Mouse (Mus musculus) intestine, postnatal 0 days (tissue): Measurements from ENCODE around the gene S100a5. TPM values are rescaled to one million over a fixed set of nuclear protein-coding genes. Genes with fewer than 3 reads are reported as not detected.

Source experiments
- ATAC-seq: fragments of 200-750 bp; cut with Nextera tagmentation; 2 replicates; pipeline ENCODE4 v1.8.0; 2017; ENCODE audit warnings: mild to moderate bottlenecking, moderate TSS enrichment, moderate library complexity
- H3K27ac ChIP-seq: fragments of 300-500 bp; sonication (generic); 2 replicates; pipeline ENCODE4 v1.5.1; 2014; ENCODE audit warnings: mild to moderate bottlenecking, low read depth, low read length, moderate library complexity
- H3K27me3 ChIP-seq: fragments of 300-500 bp; sonication (generic); replicated peaks from 2 replicates; pipeline ENCODE4 v1.6.1; 2014; ENCODE audit warnings: low read length, mixed read lengths; ENCODE audit not compliant: control insufficient read depth, insufficient read depth
- H3K36me3 ChIP-seq: fragments of 300-500 bp; sonication (generic); 2 replicates; pipeline ENCODE4 v1.6.1; 2014; ENCODE audit warnings: mild to moderate bottlenecking, moderate library complexity; ENCODE audit not compliant: control insufficient read depth, insufficient read depth
- H3K4me1 ChIP-seq: fragments of 300-500 bp; sonication (generic); replicated peaks from 2 replicates; pipeline ENCODE4 v1.6.1; 2014; ENCODE audit warnings: antibody characterized with exemption, low read length, mixed read lengths; ENCODE audit not compliant: control insufficient read depth, insufficient read depth
- H3K4me2 ChIP-seq: fragments of 300-500 bp; sonication (generic); replicated peaks from 2 replicates; pipeline ENCODE4 v1.6.1; 2014; ENCODE audit warnings: low read depth, mild to moderate bottlenecking, moderate library complexity
- H3K4me3 ChIP-seq: fragments of 300-500 bp; sonication (generic); 2 replicates; pipeline ENCODE4 v1.5.1; 2014; ENCODE audit warnings: low read depth, low read length
- H3K9ac ChIP-seq: fragments of 300-500 bp; sonication (generic); 2 replicates; pipeline ENCODE4 v1.6.1; 2014; ENCODE audit warnings: mild to moderate bottlenecking, low read depth, low read length
- H3K9me3 ChIP-seq: fragments of 300-500 bp; sonication (generic); 2 replicates; pipeline ENCODE4 v1.6.1; 2016; ENCODE audit warnings: mixed run types; ENCODE audit not compliant: control insufficient read depth
- CTCF ChIP-seq: sonication (generic); IDR thresholded peaks from 2 replicates; pipeline ENCODE4 v1.5.1; 2016; ENCODE audit warnings: low read depth, mild to moderate bottlenecking, control low read depth, antibody characterized with exemption, moderate library complexity
- WGBS: fragments of 180-500 bp; shearing (Covaris S2); extraction: QIAGEN DNeasy Blood & Tissue Kit; methylation state at CpG from one replicate; pipeline ENCODE4 v1.1.7; 2014; 5-methylcytosine and 5-hydroxymethylcytosine counted together
- polyA plus RNA-seq: library from polyadenylated mRNA; unstranded; fragments of >200 nt; fragmentation: Nextera tagmentation; extraction: Ambion mirVana; gene quantifications from 2 replicates; pipeline ENCODE4 v1.2.1, GENCODE M21; 2015

Gene S100a5
- polyA plus RNA-seq, 1 experiment from 2014 or later = 5.6 TPM

GRCm38 (mm10) chr3:90607361-90607760, 962 bp upstream of the S100a5 start:
- Histone ChIP-seq H3K27ac (no peak overlapping the region), H3K4me1 (no peaks in the 10 kb centered on the region), H3K27me3 (no peaks in the 10 kb centered on the region), H3K36me3 (no peaks in the 10 kb centered on the region), H3K9me3 (no peaks in the 10 kb centered on the region), H3K9ac (no peak overlapping the region), H3K4me2 (no peak overlapping the region), H3K4me3 (no peak overlapping the region)
- no peak for TF ChIP-seq CTCF
- 90% methylated on average over 3 of the region's 3 CpGs for WGBS
- no peak for ATAC-seq

GRCm38 (mm10) chr3:90609102-90609501, 779 bp downstream of the S100a5 start:
- ATAC-seq = peak; percentile 53
- no peaks in the 10 kb centered on the region for H3K27me3 ChIP-seq

GRCm38 (mm10) chr3:90611494-90611893, 3.2 kb downstream of the S100a5 start:
- Histone ChIP-seq H3K4me2 (no peak overlapping the region), H3K9me3 (no peaks in the 10 kb centered on the region), H3K4me3 (no peak overlapping the region), H3K4me1 (peaks cover 4% of the 10 kb centered on the region; the same call in 1 of the 2 replicates), H3K27me3 (no peaks in the 10 kb centered on the region), H3K9ac (no peak overlapping the region), H3K36me3 (no peaks in the 10 kb centered on the region), H3K27ac (no peak overlapping the region)
- ATAC-seq = no peak
- WGBS = 91% methylated on average over 3 of the region's 3 CpGs
- no peak for TF ChIP-seq CTCF

More at GRCm38 (mm10) chr3:90609102-90609501, 779 bp downstream of the S100a5 start:
- no peak for TF ChIP-seq CTCF
- Histone ChIP-seq H3K9ac (no peak overlapping the region), H3K9me3 (no peaks in the 10 kb centered on the region), H3K4me2 (no peak overlapping the region), H3K36me3 (no peaks in the 10 kb centered on the region), H3K4me1 (no peaks in the 10 kb centered on the region), H3K27ac (no peak overlapping the region), H3K4me3 (no peak overlapping the region)

GRCm38 (mm10) chr3:90612061-90612460, 3.7 kb downstream of the S100a5 start:
- peaks cover 4% of the 10 kb centered on the region; the same call in 1 of the 2 replicates for H3K4me1 ChIP-seq
- no peak overlapping the region for H3K27ac ChIP-seq
- no peak overlapping the region for H3K9ac ChIP-seq
- H3K4me2 ChIP-seq = no peak overlapping the region
- H3K9me3 ChIP-seq = no peaks in the 10 kb centered on the region
- no peaks in the 10 kb centered on the region for H3K36me3 ChIP-seq
- 68% methylated on average over 4 of the region's 4 CpGs for WGBS
- ATAC-seq = no peak
- H3K27me3 ChIP-seq = no peaks in the 10 kb centered on the region
- H3K4me3 ChIP-seq = no peak overlapping the region
- no peak for TF ChIP-seq CTCF

- no peaks in the 10 kb centered on the region for H3K36me3 ChIP-seq
Measured at GRCm38 (mm10) chr3:90612728-90613291, 4.5 kb downstream of the S100a5 start, which contains the start of gene S100a6. TSS of gene S100a6 (plus strand) at chr3:90612882.

GRCm38 (mm10) chr3:90613461-90614147, 5.3 kb downstream of the S100a5 start:
- Histone ChIP-seq H3K9me3 (no peaks in the 10 kb centered on the region), H3K4me3 (peak overlapping the region; percentile 38), H3K27ac (peak overlapping the region; percentile 35), H3K36me3 (no peaks in the 10 kb centered on the region), H3K4me1 (peaks cover 4% of the 10 kb centered on the region; the same call in 1 of the 2 replicates), H3K9ac (peak overlapping the region; percentile 34; the same call in 1 of the 2 replicates), H3K4me2 (peak overlapping the region; percentile 62), H3K27me3 (no peaks in the 10 kb centered on the region)
- no peak for TF ChIP-seq CTCF
- WGBS = 62% methylated on average over 7 of the region's 7 CpGs
- ATAC-seq = no peak

More at GRCm38 (mm10) chr3:90612728-90613291, 4.5 kb downstream of the S100a5 start, which contains the start of gene S100a6:
- peaks cover 4% of the 10 kb centered on the region; the same call in 1 of the 2 replicates for H3K4me1 ChIP-seq
- ATAC-seq = peak; percentile 23; the same call in 1 of the 2 replicates
- WGBS = 2% methylated on average over 23 of the region's 23 CpGs
- H3K4me3 ChIP-seq = peak within 1 kb of the TSS; percentile 38
- H3K9me3 ChIP-seq = no peaks in the 10 kb centered on the region
- H3K9ac ChIP-seq = peak within 1 kb of the TSS; percentile 34
- no peak within 1 kb of the TSS; the same call in none of the 2 replicates for H3K27ac ChIP-seq
- H3K4me2 ChIP-seq = peak within 1 kb of the TSS; percentile 62
- peak; percentile 82 for TF ChIP-seq CTCF
- H3K27me3 ChIP-seq = no peaks in the 10 kb centered on the region
